Mouse (Mus musculus): ENCODE measurements around the gene Trabd2b.

GRCm38 (mm10) chr4:114593554-114594215 lies 187.2 kb downstream of the Trabd2b start:
- no peak for TF ChIP-seq POLR2A (IDR thresholded peaks at IDR 0.05; ENCODE audit: borderline replicate concordance, insufficient read depth, low read length)
- no peak for TF ChIP-seq CTCF (IDR thresholded peaks at IDR 0.05; ENCODE audit: borderline replicate concordance, insufficient read depth, low read depth, low read length)
